Mouse (Mus musculus) cerebellum, adult 2 months (tissue): ENCODE results near the gene Hist1h4h. TPM values are rescaled to one million over a fixed set of nuclear protein-coding genes. Genes with fewer than 3 reads are reported as not detected.
"Not testable (repeated sequence)": the region's sequence is repeated elsewhere in the genome, so short reads cannot be mapped to it uniquely, and the experiment has no call there.

ENCODE experiments used
- DNase-seq, 2 experiments: peaks; one replicate each; pipeline ENCODE4 v3.0.0; 2021
- H3K27ac ChIP-seq: fragments of 200-500 bp; 2 replicates; pipeline ENCODE4 v1.5.1; 2012; ENCODE audit warnings: low read length, control low read depth, inconsistent platforms; ENCODE audit not compliant: insufficient read depth
- H3K27me3 ChIP-seq: fragments of 200-500 bp; 2 replicates; pipeline ENCODE4 v1.6.1; 2012; ENCODE audit warnings: inconsistent platforms, mild to moderate bottlenecking, low read length, moderate library complexity; ENCODE audit not compliant: control insufficient read depth, insufficient read depth
- H3K4me1 ChIP-seq: fragments of 200-500 bp; 2 replicates; pipeline ENCODE4 v1.6.1; 2011; ENCODE audit warnings: low read length; ENCODE audit not compliant: control insufficient read depth, insufficient read depth
- H3K4me3 ChIP-seq: fragments of 200-500 bp; replicated peaks from 2 replicates; pipeline ENCODE3; 2011; ENCODE audit warnings: mild to moderate bottlenecking, low read depth, low read length, control low read depth; ENCODE audit not compliant: insufficient read depth
- CTCF ChIP-seq: fragments of 200-500 bp; IDR thresholded peaks from 2 replicates; pipeline ENCODE4 v1.5.1; 2011; ENCODE audit warnings: low read depth, mild to moderate bottlenecking, control low read depth, low read length, moderate library complexity, borderline replicate concordance; ENCODE audit not compliant: insufficient read depth
- POLR2A ChIP-seq: fragments of 200-500 bp; IDR thresholded peaks from 2 replicates; pipeline ENCODE4 v1.6.1; 2011; ENCODE audit warnings: low read length, control low read depth, borderline replicate concordance; ENCODE audit not compliant: insufficient read depth
- WGBS: fragments of 180-500 bp; shearing (Covaris S2); methylation state at CpG from one replicate; pipeline ENCODE4 v1.1.7; 2018; 5-methylcytosine and 5-hydroxymethylcytosine counted together
- polyA plus RNA-seq: library from polyadenylated mRNA; depleted of rRNA; stranded (reverse); fragments of >200 nt; gene quantifications from 2 replicates; pipeline ENCODE4 v1.2.3, GENCODE M21; 2012

The Hist1h4h gene
- polyA plus RNA-seq, 1 experiment, result 33.0 TPM

DNA sequence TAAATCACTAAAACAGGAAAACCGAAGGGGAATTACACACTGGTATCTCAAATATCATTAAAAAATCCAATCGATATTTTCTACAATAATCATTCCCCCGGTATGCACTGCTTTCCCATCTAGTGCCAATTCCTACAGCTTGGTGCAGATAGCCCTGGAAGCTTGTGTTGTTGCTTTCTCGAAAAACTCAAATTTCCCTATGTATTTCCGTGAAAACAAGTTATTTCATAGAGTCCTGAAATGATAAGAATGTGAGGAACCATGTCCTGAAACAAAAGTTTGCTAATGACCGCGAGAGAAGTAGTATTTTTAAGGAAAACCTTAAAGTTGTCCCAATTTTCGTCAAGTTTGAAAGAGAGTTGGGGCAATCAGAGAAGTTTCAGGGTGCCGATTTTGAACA lies 23.5 kb downstream of the Hist1h4h start:
- no peaks in the 10 kb centered on the region for H3K27me3 ChIP-seq
- no peak for DNase-seq
- peak overlapping the region; percentile 33 for H3K4me3 ChIP-seq
- WGBS, result 14% methylated on average over 9 of the region's 9 CpGs
- no peak for TF ChIP-seq POLR2A
- TF ChIP-seq CTCF, result no peak
- no peak overlapping the region for H3K27ac ChIP-seq
- H3K4me1 ChIP-seq, result peaks cover 2% of the 10 kb centered on the region; the same call in 1 of the 2 replicates

DNA sequence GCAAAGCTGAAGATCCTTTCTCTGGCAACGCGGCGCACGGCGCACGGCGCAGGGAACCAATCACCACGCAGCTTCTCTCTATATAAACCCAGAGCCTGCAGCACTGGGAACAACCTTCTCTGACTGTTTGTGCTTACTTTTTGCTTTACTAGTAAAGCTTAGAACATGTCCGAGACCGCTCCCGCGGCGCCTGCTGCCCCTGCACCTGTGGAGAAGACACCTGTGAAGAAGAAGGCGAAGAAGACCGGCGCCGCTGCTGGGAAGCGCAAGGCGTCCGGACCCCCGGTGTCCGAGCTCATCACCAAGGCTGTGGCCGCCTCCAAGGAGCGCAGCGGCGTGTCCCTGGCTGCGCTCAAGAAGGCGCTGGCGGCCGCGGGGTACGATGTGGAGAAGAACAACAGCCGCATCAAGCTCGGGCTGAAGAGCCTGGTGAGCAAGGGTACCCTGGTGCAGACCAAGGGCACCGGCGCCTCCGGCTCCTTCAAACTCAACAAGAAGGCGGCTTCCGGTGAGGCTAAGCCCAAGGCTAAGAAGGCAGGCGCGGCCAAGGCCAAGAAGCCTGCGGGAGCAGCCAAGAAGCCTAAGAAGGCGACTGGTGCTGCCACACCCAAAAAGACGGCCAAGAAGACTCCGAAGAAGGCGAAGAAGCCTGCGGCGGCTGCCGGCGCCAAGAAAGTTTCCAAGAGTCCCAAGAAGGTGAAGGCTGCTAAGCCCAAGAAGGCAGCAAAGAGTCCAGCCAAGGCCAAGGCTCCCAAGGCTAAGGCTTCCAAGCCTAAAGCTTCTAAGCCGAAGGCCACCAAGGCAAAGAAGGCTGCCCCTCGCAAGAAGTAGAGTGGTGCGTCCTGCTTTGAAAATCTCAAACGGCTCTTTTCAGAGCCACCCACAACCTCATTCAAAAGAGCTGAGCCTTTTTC lies 24.3 kb downstream of the Hist1h4h start:
- TF ChIP-seq POLR2A, result peak; percentile 57; the same call in 1 of the 2 replicates
- TF ChIP-seq CTCF, result no peak
- Histone ChIP-seq H3K27me3 (no peaks in the 10 kb centered on the region), H3K4me3 (peak overlapping the region; percentile 77), H3K27ac (peak overlapping the region; percentile 41), H3K4me1 (peaks cover 2% of the 10 kb centered on the region; the same call in 1 of the 2 replicates)
- under 1% methylated on average over 54 of the region's 54 CpGs for WGBS
- DNase-seq, result peak; percentile 74 to 79

- WGBS, result under 1% methylated on average over 18 of the region's 18 CpGs
These were observed 25.1 kb downstream of the Hist1h4h start for GRCm38 (mm10) chr13:23555839-23556416.

DNA sequence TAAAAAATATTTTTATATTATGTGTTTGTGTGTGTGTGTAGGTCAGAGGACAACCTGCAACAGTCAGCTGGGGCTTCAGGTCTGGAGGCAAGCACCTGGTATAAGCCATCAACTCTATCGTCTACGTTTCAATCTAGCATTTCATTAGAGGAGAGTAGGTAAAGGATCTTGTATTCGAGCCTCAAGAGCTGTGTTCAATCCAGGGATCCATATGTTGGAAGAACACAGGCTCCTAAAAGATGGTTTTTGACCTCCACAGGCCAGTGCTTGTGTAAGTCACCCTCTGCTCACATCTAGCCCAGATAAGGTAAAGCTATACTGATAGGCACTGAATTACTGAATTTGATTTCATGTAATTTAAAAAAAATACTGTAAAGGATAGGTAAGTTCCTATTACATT lies 26.1 kb downstream of the Hist1h4h start:
- Histone ChIP-seq H3K27me3 (no peaks in the 10 kb centered on the region), H3K27ac (no peak overlapping the region), H3K4me3 (no peak overlapping the region), H3K4me1 (peaks cover 2% of the 10 kb centered on the region; the same call in 1 of the 2 replicates)
- DNase-seq, result no peak
- TF ChIP-seq POLR2A, result no peak
- TF ChIP-seq CTCF, result no peak
- 58% methylated on average over 3 of the region's 3 CpGs for WGBS

More at GRCm38 (mm10) chr13:23555839-23556416, 25.1 kb downstream of the Hist1h4h start:
- TF ChIP-seq CTCF (no peak), POLR2A (peak; percentile 12; the same call in 1 of the 2 replicates)
- Histone ChIP-seq H3K27ac (peak overlapping the region; percentile 41; the same call in 1 of the 2 replicates), H3K4me3 (peak overlapping the region; percentile 61), H3K27me3 (no peaks in the 10 kb centered on the region), H3K4me1 (peaks cover 2% of the 10 kb centered on the region; the same call in 1 of the 2 replicates)
- peak; percentile 61 to 87 for DNase-seq

- not testable (repeated sequence) for H3K4me1 ChIP-seq, H3K4me3 ChIP-seq, H3K27ac ChIP-seq, DNase-seq, H3K27me3 ChIP-seq
- WGBS, result 12% methylated on average over 2 of the region's 2 CpGs
These were observed 29.8 kb downstream of the Hist1h4h start for GRCm38 (mm10) chr13:23560699-23561098.

DNA sequence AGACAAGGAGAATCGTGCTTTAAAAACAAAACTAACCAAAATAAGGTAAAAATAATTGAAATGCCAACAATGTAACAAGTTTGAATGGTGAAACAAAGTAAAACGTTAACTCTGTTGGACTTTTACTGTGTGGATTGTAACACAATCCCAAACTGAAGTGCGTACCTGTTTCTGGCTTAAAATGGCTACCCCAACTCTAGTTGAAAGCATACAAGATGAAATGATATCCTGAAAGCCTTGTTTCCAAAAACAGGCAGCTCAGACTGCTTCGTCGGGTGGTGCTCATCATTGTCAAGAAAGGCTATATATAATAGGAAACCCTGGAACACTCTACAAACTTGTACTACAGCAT lies 30.7 kb downstream of the Hist1h4h start:
- not testable (repeated sequence) for H3K27ac ChIP-seq, H3K4me3 ChIP-seq, DNase-seq, H3K4me1 ChIP-seq, H3K27me3 ChIP-seq
- WGBS, result 0% methylated on average over 2 of the region's 5 CpGs

GRCm38 (mm10) chr13:23561883-23562659 lies 31.2 kb downstream of the Hist1h4h start, which contains the start of gene Hist1h3e:
Gene Hist1h3e, minus strand, starts transcription at chr13:23562369.
- peak; percentile 93 to 94 for DNase-seq
- peak within 1 kb of the TSS; percentile 87 for H3K27ac ChIP-seq
- under 1% methylated on average over 49 of the region's 67 CpGs for WGBS
- peak within 1 kb of the TSS; percentile 58 for H3K4me3 ChIP-seq
- peak; percentile 82 for TF ChIP-seq POLR2A
- H3K4me1 ChIP-seq, H3K27me3 ChIP-seq: not testable (repeated sequence)
